Mouse (Mus musculus) embryonic stem cell, embryonic (primary cell): Measurements from ENCODE around the gene Relch.

Source experiments
- CTCF ChIA-PET, 4 experiments: fragments of 300-600 bp in 2 of 4; fragments of 350-600 bp in 2 of 4; sonication (Branson Sonifier 250); formaldehyde crosslinking; loops; one replicate each; lab custom pipeline; 2022; ENCODE audit warnings: inconsistent platforms in 2 of 4; lab: Charles Lee
- POLR2A ChIA-PET, 4 experiments: fragments of 300-600 bp in 2 of 4; fragments of 350-600 bp in 2 of 4; sonication (Branson Sonifier 250); formaldehyde crosslinking; loops; one replicate each; lab custom pipeline; 2022; ENCODE audit warnings: antibody characterized with exemption in 4 of 4, inconsistent platforms in 1 of 4; lab: Charles Lee

Relch gene

GRCm38 (mm10) chr1:105780079-105780456 is 116.4 kb downstream of the Relch start:
- CTCF ChIA-PET, result interaction anchor here in 2 of 4 experiments (0.6 to 1.5 kb wide), 6 partner anchors 9 to 976 kb away, joined by 3 to 4 read pairs (median 3); no protein-coding TSS in a partner anchor
- POLR2A ChIA-PET, result interaction anchor here in 1 of 4 experiments (1.0 kb wide), 1 partner anchor 13 kb away, joined by 3 read pairs; no protein-coding TSS in a partner anchor

DNA sequence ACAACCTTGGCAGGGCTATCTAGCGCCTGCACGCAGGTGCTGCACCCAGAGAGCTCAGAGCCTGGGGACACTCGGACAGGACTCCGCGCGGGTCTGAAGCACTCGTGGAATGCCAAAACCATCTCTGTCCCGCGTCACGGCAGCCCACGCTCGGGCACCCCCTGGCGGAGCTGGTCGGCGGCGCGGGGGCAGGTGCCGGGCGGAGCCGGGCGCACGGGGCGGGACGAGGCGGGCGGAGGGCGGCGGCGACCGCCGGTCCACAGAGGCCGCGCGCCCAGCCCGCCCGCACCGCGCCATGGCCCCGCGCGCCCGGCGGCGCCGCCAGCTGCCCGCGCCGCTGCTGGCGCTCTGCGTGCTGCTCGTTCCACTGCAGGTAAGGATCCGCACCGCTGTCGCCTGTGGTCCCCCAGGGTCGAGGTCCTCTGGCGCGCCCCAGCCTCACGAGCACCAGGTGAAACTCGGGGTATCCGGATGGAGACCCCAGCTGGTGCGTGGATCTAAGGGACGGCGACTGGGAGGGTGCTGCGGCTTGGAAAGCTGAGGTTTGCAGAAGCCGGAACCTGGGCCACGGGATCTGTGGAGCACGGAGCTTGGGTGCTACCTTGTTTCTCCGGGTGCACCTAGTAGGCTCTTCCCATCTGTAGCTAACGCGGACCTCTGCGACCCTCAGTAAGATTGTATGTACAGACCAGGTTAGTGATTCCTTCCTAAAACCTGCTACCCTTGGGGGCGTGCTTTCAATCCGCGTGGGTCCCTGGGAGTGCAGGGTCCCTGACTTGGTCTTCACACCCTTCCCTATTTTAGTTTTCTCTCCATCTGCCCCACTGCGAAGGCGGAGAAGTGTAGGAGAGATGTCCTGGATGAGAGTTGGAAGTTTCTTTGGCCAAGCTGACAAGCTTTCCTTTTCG is 117.0 kb downstream of the Relch start, which contains the start of gene Tnfrsf11a:
TSS of gene Tnfrsf11a (plus strand) at position 262 of the 908 bp plus-strand sequence.
- ChIA-PET CTCF (interaction anchor here in 2 of 4 experiments (0.7 to 1.5 kb wide), 5 partner anchors 8 to 975 kb away, joined by 3 to 4 read pairs (median 3); no protein-coding TSS in a partner anchor), POLR2A (interaction anchor here in 3 of 4 experiments (1.0 to 2.2 kb wide), 5 partner anchors 12 to 391 kb away, joined by 3 to 6 read pairs (median 4); partner anchors contain the start of genes Zcchc2 (in 2 of the 3) and Phlpp1 (in 1 of the 3))

DNA sequence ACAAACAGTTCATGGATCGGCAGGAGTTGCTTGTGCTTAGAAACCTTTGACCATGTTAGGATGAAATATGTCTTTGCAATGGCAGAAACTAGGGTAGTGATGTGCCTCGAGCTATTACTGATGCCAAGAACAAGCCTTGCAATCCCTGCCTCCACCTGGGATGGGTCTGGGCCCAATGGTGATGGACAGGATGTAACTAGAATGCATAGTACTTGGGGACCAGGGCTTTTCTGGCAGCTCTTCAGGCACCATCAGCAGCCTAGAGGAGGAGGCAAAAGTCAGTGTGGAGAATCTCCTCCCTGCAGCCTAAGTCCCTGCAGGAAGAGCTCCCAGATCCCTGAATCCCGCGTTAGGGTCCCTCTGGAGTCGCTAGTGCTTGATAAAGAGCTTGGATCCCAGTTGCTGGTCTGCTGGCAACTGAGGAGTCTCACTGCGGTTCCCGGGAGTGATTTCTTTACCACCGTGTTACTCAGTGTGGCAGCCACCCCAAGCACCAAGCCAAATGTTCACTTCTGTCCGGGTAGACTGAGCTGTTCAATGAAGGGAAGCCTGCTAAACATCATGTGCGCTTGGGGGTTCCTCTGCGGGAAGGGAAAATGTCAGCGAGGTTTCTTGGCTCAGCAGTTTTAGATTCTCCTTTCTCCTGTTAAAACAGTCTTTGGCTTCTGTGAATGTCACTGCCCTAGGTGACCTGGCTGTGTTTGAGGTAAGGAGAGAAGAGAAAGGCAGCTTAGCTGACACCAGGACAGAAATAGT is 117.9 kb downstream of the Relch start:
- CTCF ChIA-PET, result interaction anchor here in 2 of 4 experiments (0.6 to 1.5 kb wide), 2 partner anchors 250 to 608 kb away, joined by 3 read pairs; no protein-coding TSS in a partner anchor
- POLR2A ChIA-PET, result interaction anchor here in 3 of 4 experiments (0.5 to 2.2 kb wide), 7 partner anchors 11 to 390 kb away, joined by 3 to 6 read pairs (median 3); partner anchors contain the start of genes Zcchc2 (in 2 of the 3) and Phlpp1 (in 1 of the 3)

GRCm38 (mm10) chr1:105784257-105785016 is 120.8 kb downstream of the Relch start:
- ChIA-PET POLR2A (interaction anchor here in 1 of 4 experiments (0.6 kb wide), 1 partner anchor 780 kb away, joined by 3 read pairs; no protein-coding TSS in a partner anchor), CTCF (no interaction called here)

GRCm38 (mm10) chr1:105785146-105785545 is 121.5 kb downstream of the Relch start:
- CTCF ChIA-PET, result no interaction called here
- POLR2A ChIA-PET, result no interaction called here

DNA sequence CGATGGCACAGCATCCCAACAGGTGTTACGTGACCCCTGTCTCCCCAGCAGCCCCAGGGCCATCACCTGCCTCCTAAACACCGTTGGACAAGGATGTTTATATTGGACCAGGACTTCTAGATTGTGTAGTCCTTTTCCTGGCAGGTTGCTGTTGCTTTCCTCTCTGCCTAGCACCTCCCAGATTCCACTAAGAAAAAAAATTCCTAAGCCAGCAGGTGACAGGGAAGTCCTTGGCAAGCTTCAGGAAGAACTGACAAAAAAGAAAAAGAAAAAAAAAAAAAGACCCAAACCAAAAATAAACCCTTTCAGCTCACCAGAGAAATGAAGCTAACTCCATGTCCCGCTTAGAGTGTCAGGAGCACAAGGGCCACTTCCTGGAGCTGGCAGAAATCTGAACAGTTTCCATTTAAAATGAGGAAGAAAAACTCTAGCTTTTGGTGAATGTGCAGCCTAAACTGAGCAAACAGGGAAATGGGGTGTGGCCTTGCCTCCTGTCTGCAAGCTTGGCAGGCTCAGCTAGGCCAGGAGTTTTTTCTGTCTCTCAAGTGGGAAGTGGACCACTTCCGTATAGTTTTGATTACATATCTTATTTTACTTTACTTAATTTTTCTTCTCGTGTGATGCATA is 123.2 kb downstream of the Relch start:
- ChIA-PET POLR2A (interaction anchor here in 3 of 4 experiments (0.7 to 1.9 kb wide), 3 partner anchors 11 to 322 kb away, joined by 3 to 5 read pairs (median 3); no protein-coding TSS in a partner anchor), CTCF (no interaction called here)

DNA sequence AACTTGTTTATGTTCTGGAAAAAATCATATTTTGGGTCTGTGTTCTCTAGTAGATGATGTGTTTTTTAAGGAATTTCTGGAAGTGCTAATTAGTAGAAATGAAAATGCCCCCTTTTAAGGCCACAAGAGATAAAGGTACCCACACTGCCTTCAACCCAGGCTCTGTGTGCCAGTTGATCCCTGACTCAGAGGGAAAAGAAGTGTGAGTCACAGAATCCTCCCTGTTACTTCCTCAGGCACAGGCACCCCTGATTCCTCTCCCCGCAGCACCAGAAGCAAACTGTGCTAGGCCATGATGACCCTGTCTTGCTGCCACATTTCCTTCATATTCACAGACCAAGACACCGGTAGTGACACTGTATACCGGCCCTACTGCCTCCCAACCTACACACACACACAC is 126.4 kb downstream of the Relch start:
- ChIA-PET POLR2A (no interaction called here), CTCF (no interaction called here)

GRCm38 (mm10) chr1:105794670-105795069 is 131.0 kb downstream of the Relch start:
- CTCF ChIA-PET, result no interaction called here
- POLR2A ChIA-PET, result no interaction called here

DNA sequence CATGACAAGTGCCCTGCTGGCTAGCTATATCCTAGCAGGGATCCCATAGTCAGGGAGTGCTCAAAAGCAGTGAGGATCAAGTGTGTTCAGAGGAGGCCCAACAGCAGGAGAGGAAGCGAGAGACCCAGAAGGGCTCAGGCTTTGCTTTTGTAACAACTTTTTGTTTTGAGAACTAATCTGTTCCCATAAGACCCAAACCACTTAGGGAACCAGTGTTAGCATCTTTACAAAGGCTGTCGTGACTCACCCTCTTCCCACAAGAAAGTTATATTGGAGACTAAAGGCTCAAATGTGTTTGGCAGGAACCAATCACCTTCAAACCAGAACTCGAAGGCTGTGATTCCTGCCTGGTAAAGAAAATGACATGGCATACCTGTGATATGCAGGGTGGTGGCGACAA is 132.0 kb downstream of the Relch start:
- ChIA-PET POLR2A (no interaction called here), CTCF (no interaction called here)

- POLR2A ChIA-PET, result no interaction called here
Observed at GRCm38 (mm10) chr1:105800570-105800969, 136.9 kb downstream of the Relch start.

DNA sequence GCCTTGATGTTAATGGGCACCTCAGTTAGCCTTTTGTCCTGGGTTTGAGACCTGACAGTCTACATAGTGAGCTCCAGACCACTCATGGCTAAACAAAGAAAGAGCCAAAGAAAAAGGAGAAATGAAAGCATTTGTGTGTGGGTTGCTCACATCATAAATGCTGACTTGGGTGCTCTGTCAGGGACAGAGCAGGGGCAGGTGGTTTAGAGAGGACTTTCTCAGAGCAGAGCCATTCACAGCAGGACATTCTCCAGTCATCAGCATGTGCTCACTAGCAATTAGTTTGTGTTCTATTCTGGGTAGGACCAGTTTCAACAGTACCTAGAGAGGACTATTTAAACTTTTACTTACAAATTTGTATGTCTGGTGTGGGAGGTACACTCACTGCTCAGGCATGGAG is 137.6 kb downstream of the Relch start:
- CTCF ChIA-PET, result no interaction called here
- POLR2A ChIA-PET, result no interaction called here

More at GRCm38 (mm10) chr1:105800570-105800969, 136.9 kb downstream of the Relch start:
- CTCF ChIA-PET, result no interaction called here

GRCm38 (mm10) chr1:105802941-105803340 is 139.3 kb downstream of the Relch start:
- POLR2A ChIA-PET, result interaction anchor here in 1 of 4 experiments (1.1 kb wide), 1 partner anchor 170 kb away, joined by 10 read pairs; no protein-coding TSS in a partner anchor
- CTCF ChIA-PET, result no interaction called here

- POLR2A ChIA-PET, result no interaction called here
- CTCF ChIA-PET, result no interaction called here
Observed at GRCm38 (mm10) chr1:105804285-105804684, 140.6 kb downstream of the Relch start.
